Mouse (Mus musculus) layer of hippocampus, postnatal 25 days (tissue): ENCODE measurements around the gene Olfr605. TPM values are rescaled to one million over a fixed set of nuclear protein-coding genes. Genes with fewer than 3 reads are reported as not detected.
"Not testable (repeated sequence)": the region's sequence is repeated elsewhere in the genome, so short reads cannot be mapped to it uniquely, and the experiment has no call there.

Experiments used
- DNase-seq, 2 experiments: peaks; one replicate each; pipeline ENCODE4 v3.0.0; 2022; ENCODE audit warnings: mixed read lengths in 2 of 2, low spot score in 1 of 2; ENCODE audit errors: extremely low spot score in 1 of 2
- microRNA-seq, 2 experiments: library from miRNA; unstranded; fragments of <30 nt; microRNA quantifications; one replicate each; pipeline ENCODE4 v1.2.0; 2021
- total RNA-seq, 2 experiments: library from RNA; stranded (reverse); gene quantifications; 2 replicates each; pipeline ENCODE4 v1.2.3; 2021

Gene Olfr605
- total RNA-seq, result not detected

DNA sequence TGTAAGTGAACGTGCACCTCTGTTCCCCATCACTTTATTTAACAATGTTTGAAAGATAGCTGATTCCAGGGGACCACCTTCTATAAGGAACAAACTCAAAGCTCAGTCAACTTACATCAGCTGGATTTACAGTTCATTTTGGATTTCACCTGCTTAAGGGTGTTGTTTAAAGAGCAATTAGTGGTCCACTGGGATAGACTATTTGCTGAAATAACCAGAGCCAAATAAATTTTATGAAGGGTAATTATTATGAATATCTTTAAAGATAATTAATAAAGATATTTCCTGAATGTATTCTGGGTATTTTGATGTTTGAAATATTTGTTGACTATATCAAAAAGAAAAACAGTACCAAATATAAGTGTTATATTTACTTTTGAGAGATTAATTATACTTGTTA, at the start of gene Olfr605:
Gene Olfr605 (minus strand): TSS at position 101 of the 400 bp plus-strand sequence.
- no peak for DNase-seq

DNA sequence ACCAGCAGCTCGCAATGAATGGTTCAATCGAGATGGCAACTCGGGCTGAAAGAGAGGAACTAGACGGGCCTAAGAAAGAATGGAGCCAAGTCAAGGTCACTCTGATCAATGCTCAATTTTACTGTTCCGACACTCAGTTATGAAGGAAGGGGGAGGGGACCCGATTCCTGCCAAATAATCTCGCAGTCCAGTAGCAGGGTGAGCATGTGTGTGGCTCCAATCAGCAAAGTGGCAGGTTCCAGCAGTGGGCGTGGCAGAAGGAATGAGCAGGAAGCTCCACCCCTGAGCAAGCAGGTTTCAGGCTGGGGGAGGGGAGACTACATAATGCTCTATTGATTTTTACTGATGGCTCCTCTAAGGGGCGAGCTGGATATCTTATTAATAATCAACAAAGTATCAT, 31.9 kb upstream of the Olfr605 start:
- not testable (repeated sequence) for DNase-seq

DNA sequence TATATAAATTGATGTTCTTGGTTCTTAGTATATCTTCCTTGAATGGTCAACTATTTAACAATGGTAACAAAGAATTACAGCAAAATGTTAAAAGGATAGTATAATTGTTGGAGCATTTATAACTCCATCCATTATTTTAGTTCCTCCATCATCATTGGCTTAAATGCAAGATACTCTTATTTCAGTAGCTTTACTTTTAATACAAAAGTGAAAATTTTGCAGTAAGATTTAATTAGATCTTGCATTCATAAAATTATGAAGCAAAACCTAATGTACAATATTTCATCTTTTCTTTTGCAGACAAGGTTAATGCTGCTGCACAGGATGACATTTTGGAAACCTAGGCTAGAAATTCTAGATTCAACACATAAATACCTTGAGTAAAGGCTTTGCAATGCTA, 24.3 kb upstream of the Olfr605 start, which contains the start of gene Olfr608:
Gene Olfr608 (plus strand): TSS at position 301 of the 400 bp plus-strand sequence.
- no peak for DNase-seq

DNA sequence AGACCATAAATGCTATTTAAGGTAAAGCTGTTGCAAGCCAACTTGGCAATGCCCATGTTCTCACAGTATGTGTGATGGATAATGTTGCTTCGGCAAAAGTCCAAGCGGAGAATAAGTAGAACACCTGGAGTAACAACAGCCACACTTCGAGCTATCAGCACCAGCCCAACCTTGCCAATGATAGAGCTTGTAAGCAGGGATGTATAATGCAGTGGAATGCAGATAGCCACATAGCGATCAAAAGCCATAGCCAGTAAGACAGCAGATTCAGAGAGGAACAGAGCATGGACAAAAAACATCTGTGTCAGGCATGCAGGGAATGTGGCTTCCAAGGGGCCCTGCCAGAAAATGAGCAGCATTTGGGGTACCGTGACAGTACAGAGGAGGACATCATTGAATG, 15.4 kb upstream of the Olfr605 start:
- DNase-seq, result no peak

DNA sequence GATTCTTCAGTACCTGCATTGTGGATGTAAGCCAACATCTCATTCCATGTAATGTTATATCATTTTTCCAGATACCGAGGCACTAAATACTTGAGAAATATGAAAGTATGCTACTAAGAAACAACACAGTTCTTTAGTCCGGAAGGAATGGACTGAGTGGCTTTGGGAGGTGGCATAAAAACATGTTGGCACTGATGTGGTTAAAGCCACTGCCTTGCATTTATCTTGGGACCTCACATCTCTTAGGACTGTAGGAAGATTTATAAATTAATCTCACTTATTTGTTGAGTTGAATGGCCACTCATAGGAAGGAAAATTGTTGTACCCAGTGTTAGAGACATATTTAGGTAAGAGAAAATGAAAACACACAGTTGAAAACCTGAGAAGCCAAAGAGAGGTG, 3.5 kb upstream of the Olfr605 start, which contains the start of gene Olfr606:
Gene Olfr606 (plus strand): TSS at position 301 of the 400 bp plus-strand sequence.
- no peak for DNase-seq

DNA sequence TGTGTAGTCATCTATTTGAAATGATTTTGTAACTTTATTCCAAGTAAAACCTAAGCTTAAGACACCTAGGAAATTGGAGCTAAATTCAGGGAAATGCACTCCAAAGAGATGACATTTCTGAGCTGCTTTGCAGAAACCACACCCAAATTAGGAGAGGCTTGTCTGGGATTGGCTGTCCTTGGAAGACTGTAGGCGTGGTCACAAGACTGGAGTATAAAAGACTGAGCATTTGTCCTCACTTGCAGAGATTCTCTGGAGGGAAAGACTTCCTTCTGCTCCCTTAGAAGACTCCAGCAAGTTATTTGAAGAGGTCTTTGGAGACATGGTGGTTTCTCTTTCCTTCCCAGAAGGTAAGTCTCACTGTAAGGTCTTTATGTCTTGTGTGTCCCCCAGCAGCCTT, 30.5 kb downstream of the Olfr605 start, which contains the start of gene Usp17lc:
Gene Usp17lc (plus strand): TSS at position 301 of the 400 bp plus-strand sequence.
- DNase-seq, result not testable (repeated sequence)

DNA sequence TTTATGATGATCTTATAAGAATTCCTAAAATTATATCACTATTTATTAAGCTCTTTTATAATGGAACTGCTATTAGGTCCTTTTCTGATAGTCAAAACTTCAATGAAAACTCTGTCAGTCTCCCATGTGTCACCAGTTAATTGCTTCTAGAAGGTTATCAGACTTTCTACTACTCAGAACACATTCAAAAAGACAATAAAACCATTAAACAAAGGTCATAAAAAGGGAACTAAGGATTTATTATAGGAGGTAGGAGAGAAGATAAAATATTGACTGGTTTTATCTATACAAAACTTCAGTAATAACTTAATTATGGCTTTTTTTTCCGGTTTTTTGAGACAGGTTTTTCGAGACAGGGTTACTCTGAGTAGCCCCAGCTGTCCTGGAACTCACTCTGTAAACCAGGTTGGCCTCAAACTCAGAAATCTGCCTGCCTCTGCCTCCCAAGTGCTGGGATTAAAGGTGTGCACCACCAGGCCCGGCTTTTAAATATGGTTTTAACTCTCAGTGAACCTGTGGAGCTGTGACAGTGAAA, 38.7 kb downstream of the Olfr605 start:
- DNase-seq, result not testable (repeated sequence)

DNA sequence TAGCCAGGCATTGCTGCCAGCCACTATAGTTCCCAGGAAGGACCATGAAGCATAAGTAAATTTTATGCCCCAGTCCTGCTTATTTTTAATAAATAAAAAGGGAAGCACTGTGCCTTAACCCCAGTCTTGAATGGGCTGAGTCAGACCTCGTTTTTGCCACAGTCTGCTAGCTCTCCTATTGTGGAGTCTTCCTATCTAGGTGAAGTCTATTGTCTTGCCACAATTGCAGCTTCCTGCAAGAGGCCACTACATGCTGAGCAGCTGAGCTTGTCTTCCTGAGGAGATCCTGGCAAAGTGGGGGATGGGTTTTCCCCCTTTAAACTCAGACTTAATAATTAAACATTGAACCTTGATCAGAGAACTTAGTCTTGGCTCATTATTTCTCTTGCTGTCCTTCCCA, 46.3 kb downstream of the Olfr605 start:
- DNase-seq, result no peak

DNA sequence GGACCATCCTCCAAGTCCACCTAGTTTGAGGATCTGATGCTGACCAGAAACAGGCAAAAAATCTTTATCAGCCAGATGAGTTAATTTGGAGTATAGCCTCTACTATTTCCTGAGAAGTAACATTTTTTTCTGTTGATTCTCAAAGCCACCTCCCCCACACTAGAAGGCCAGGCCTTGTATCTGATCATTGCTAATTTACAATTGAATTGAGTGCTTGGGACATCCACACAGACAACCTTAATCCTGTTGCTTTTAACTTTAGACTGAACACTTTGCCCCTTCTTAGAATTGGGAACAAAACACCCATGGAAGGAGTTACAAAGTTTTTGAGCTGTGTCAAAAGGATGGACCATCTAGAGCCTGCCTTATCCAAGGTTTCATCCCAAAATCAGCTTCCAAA, 47.5 kb downstream of the Olfr605 start:
- no peak for DNase-seq

Small RNAs within 50 kb of the gene (microRNA-seq; reads per million reads assigned to microRNA genes)
- 0 reads per million in 2 experiments for gene Gm25774

Other genes starting within 250 kb of the Olfr605 start
- not detected for gene Olfr593, start 233.6 kb downstream of the Olfr605 start, total RNA-seq
- gene Olfr594, start 228.4 kb downstream of the Olfr605 start, total RNA-seq, result not detected
- gene Usp17ld, start 192.9 kb downstream of the Olfr605 start, total RNA-seq, result not detected
- not detected for gene Olfr596, start 139.8 kb downstream of the Olfr605 start, total RNA-seq
- not detected for gene Olfr597, start 129.1 kb downstream of the Olfr605 start, total RNA-seq
- not detected for gene Olfr598, start 121.9 kb downstream of the Olfr605 start, total RNA-seq
- not detected for gene Olfr599, start 109.5 kb downstream of the Olfr605 start, total RNA-seq
- gene Olfr600, start 95.8 kb downstream of the Olfr605 start, total RNA-seq, result not detected
- not detected for gene Olfr601, start 82.8 kb downstream of the Olfr605 start, total RNA-seq
- gene Olfr603, start 59.3 kb downstream of the Olfr605 start, total RNA-seq, result not detected
- not detected for gene Usp17lc, start 30.4 kb downstream of the Olfr605 start, total RNA-seq
- gene Olfr606, start 3.6 kb upstream of the Olfr605 start, total RNA-seq, result not detected
- not detected for gene Olfr607, start 18.7 kb upstream of the Olfr605 start, total RNA-seq
- gene Olfr608, start 24.4 kb upstream of the Olfr605 start, total RNA-seq, result not detected
- not detected for gene Olfr609, start 52.6 kb upstream of the Olfr605 start, total RNA-seq
- gene Olfr610, start 66.7 kb upstream of the Olfr605 start, total RNA-seq, result not detected
- gene Olfr611, start 75.4 kb upstream of the Olfr605 start, total RNA-seq, result not detected
- gene Olfr612, start 97.3 kb upstream of the Olfr605 start, total RNA-seq, result not detected
- gene Olfr613, start 102.6 kb upstream of the Olfr605 start, total RNA-seq, result not detected
- gene Olfr615, start 110.6 kb upstream of the Olfr605 start, total RNA-seq, result not detected
- gene Olfr616, start 123.7 kb upstream of the Olfr605 start, total RNA-seq, result not detected
- gene Olfr617, start 127.6 kb upstream of the Olfr605 start, total RNA-seq, result not detected
- gene Olfr618, start 144.7 kb upstream of the Olfr605 start, total RNA-seq, result not detected
- not detected for gene Olfr619, start 155.1 kb upstream of the Olfr605 start, total RNA-seq
- gene Olfr620, start 167.1 kb upstream of the Olfr605 start, total RNA-seq, result not detected
- not detected for gene Olfr622, start 197.3 kb upstream of the Olfr605 start, total RNA-seq
- gene Olfr623, start 218.3 kb upstream of the Olfr605 start, total RNA-seq, result not detected
- gene Olfr624, start 225.8 kb upstream of the Olfr605 start, total RNA-seq, result under 1 TPM in 1 of 2 experiments, not detected in 1; 0.05 TPM
- not detected for gene Olfr625-ps1, start 237.3 kb upstream of the Olfr605 start, total RNA-seq